Mouse (Mus musculus) embryonic facial prominence, embryonic 15.5 days (tissue): ENCODE data around the gene Mad1l1. TPM values are rescaled to one million over a fixed set of nuclear protein-coding genes. Genes with fewer than 3 reads are reported as not detected.

Experiments used
- ATAC-seq: fragments of 200-750 bp; cut with Nextera tagmentation; 2 replicates; pipeline ENCODE4 v1.8.0; 2017; ENCODE audit warnings: low read depth, moderate TSS enrichment; ENCODE audit not compliant: insufficient number of reproducible peaks, low FRiP score, low TSS enrichment
- H3K27ac ChIP-seq: fragments of 300-500 bp; sonication (generic); replicated peaks from 2 replicates; pipeline ENCODE4 v1.5.1; 2015; ENCODE audit warnings: mild to moderate bottlenecking, inconsistent platforms
- H3K27me3 ChIP-seq: fragments of 300-500 bp; sonication (generic); 2 replicates; pipeline ENCODE4 v1.6.1; 2015; ENCODE audit warnings: inconsistent platforms
- H3K36me3 ChIP-seq: fragments of 300-500 bp; sonication (generic); 2 replicates; pipeline ENCODE4 v1.6.1; 2015; ENCODE audit warnings: mild to moderate bottlenecking, inconsistent platforms
- H3K4me1 ChIP-seq: fragments of 300-500 bp; sonication (generic); 2 replicates; pipeline ENCODE4 v1.6.1; 2015; ENCODE audit warnings: inconsistent platforms
- H3K4me2 ChIP-seq: fragments of 300-500 bp; sonication (generic); replicated peaks from 2 replicates; pipeline ENCODE4 v1.6.1; 2015; ENCODE audit warnings: mild to moderate bottlenecking, inconsistent platforms
- H3K4me3 ChIP-seq: fragments of 300-500 bp; sonication (generic); replicated peaks from 2 replicates; pipeline ENCODE4 v1.5.1; 2015; ENCODE audit warnings: mild to moderate bottlenecking, inconsistent platforms
- H3K9ac ChIP-seq: fragments of 300-500 bp; sonication (generic); 2 replicates; pipeline ENCODE4 v1.6.1; 2015; ENCODE audit warnings: inconsistent platforms
- H3K9me3 ChIP-seq: fragments of 300-500 bp; sonication (generic); replicated peaks from 2 replicates; pipeline ENCODE4 v1.6.1; 2016; ENCODE audit warnings: inconsistent platforms
- WGBS: fragments of 180-500 bp; shearing (Covaris S2); methylation state at CpG from one replicate; pipeline ENCODE4 v1.1.7; 2015; 5-methylcytosine and 5-hydroxymethylcytosine counted together
- polyA plus RNA-seq: library from polyadenylated mRNA; unstranded; fragments of >200 nt; fragmentation: Nextera tagmentation; extraction: Ambion mirVana; gene quantifications from 2 replicates; pipeline ENCODE4 v1.2.1, GENCODE M21; 2015

Gene Mad1l1
- polyA plus RNA-seq, 1 experiment from 2014 or later: 48.2 TPM

GRCm38 (mm10) chr5:140042002-140042611 lies 279.2 kb downstream of the Mad1l1 start:
- Histone ChIP-seq H3K4me1 (peaks cover 23% of the 10 kb centered on the region), H3K9ac (no peak overlapping the region), H3K36me3 (no peaks in the 10 kb centered on the region), H3K9me3 (no peaks in the 10 kb centered on the region), H3K27ac (no peak overlapping the region), H3K4me2 (no peak overlapping the region), H3K27me3 (no peaks in the 10 kb centered on the region), H3K4me3 (no peak overlapping the region)
- ATAC-seq: no peak
- 83% methylated on average over 3 of the region's 3 CpGs for WGBS

GRCm38 (mm10) chr5:140041055-140041454 lies 280.3 kb downstream of the Mad1l1 start:
- WGBS: 60% methylated on average over 3 of the region's 3 CpGs
- no peak overlapping the region for H3K4me2 ChIP-seq
- no peak overlapping the region for H3K27ac ChIP-seq
- H3K27me3 ChIP-seq: no peaks in the 10 kb centered on the region
- no peak for ATAC-seq
- H3K9me3 ChIP-seq: no peaks in the 10 kb centered on the region
- H3K4me1 ChIP-seq: peaks cover 23% of the 10 kb centered on the region
- no peak overlapping the region for H3K4me3 ChIP-seq
- no peaks in the 10 kb centered on the region for H3K36me3 ChIP-seq
- no peak overlapping the region for H3K9ac ChIP-seq

- no peak for ATAC-seq
- WGBS: 80% methylated on average over 6 of the region's 6 CpGs
These were observed 283.6 kb downstream of the Mad1l1 start for GRCm38 (mm10) chr5:140037587-140038233.

GRCm38 (mm10) chr5:140035641-140036040 lies 285.7 kb downstream of the Mad1l1 start:
- H3K27ac ChIP-seq: no peak overlapping the region
- H3K9me3 ChIP-seq: no peaks in the 10 kb centered on the region
- no peaks in the 10 kb centered on the region for H3K4me1 ChIP-seq
- WGBS: 52% methylated on average over 3 of the region's 3 CpGs
- no peak overlapping the region for H3K4me3 ChIP-seq
- no peak for ATAC-seq
- no peaks in the 10 kb centered on the region for H3K36me3 ChIP-seq
- no peak overlapping the region for H3K9ac ChIP-seq
- H3K27me3 ChIP-seq: no peaks in the 10 kb centered on the region
- no peak overlapping the region for H3K4me2 ChIP-seq

More at GRCm38 (mm10) chr5:140037587-140038233, 283.6 kb downstream of the Mad1l1 start:
- H3K4me3 ChIP-seq: no peak overlapping the region
- H3K27me3 ChIP-seq: no peaks in the 10 kb centered on the region
- H3K27ac ChIP-seq: no peak overlapping the region
- H3K4me2 ChIP-seq: no peak overlapping the region
- no peaks in the 10 kb centered on the region for H3K9me3 ChIP-seq
- H3K4me1 ChIP-seq: peaks cover 15% of the 10 kb centered on the region
- H3K36me3 ChIP-seq: no peaks in the 10 kb centered on the region
- H3K9ac ChIP-seq: no peak overlapping the region

- no peaks in the 10 kb centered on the region for H3K27me3 ChIP-seq
These were observed 286.4 kb downstream of the Mad1l1 start for GRCm38 (mm10) chr5:140035025-140035330.

GRCm38 (mm10) chr5:140034300-140035024 lies 286.9 kb downstream of the Mad1l1 start:
- H3K27ac ChIP-seq: no peak overlapping the region
- no peaks in the 10 kb centered on the region for H3K4me1 ChIP-seq
- H3K9ac ChIP-seq: no peak overlapping the region
- H3K27me3 ChIP-seq: no peaks in the 10 kb centered on the region
- no peak for ATAC-seq
- 91% methylated on average over 5 of the region's 5 CpGs for WGBS
- H3K4me2 ChIP-seq: no peak overlapping the region
- no peaks in the 10 kb centered on the region for H3K9me3 ChIP-seq
- no peaks in the 10 kb centered on the region for H3K36me3 ChIP-seq
- no peak overlapping the region for H3K4me3 ChIP-seq

More at GRCm38 (mm10) chr5:140035025-140035330, 286.4 kb downstream of the Mad1l1 start:
- Histone ChIP-seq H3K27ac (no peak overlapping the region), H3K4me3 (no peak overlapping the region), H3K9me3 (no peaks in the 10 kb centered on the region), H3K9ac (no peak overlapping the region), H3K4me2 (no peak overlapping the region), H3K36me3 (no peaks in the 10 kb centered on the region), H3K4me1 (no peaks in the 10 kb centered on the region)
- 46% methylated on average over 1 of the region's 1 CpGs for WGBS
- no peak for ATAC-seq

- Histone ChIP-seq H3K9ac (no peak overlapping the region), H3K4me1 (no peaks in the 10 kb centered on the region), H3K4me2 (no peak overlapping the region), H3K9me3 (no peaks in the 10 kb centered on the region), H3K4me3 (no peak overlapping the region), H3K27me3 (no peaks in the 10 kb centered on the region), H3K27ac (no peak overlapping the region), H3K36me3 (no peaks in the 10 kb centered on the region)
- ATAC-seq: no peak
- WGBS: 88% methylated on average over 4 of the region's 4 CpGs
These were observed 295.0 kb downstream of the Mad1l1 start for GRCm38 (mm10) chr5:140026366-140026765.

- ATAC-seq: no peak
- WGBS: 98% methylated on average over 2 of the region's 2 CpGs
These were observed 296.1 kb downstream of the Mad1l1 start for GRCm38 (mm10) chr5:140025301-140025700.

GRCm38 (mm10) chr5:140023941-140024500 lies 297.3 kb downstream of the Mad1l1 start:
- H3K27ac ChIP-seq: no peak overlapping the region
- no peaks in the 10 kb centered on the region for H3K36me3 ChIP-seq
- H3K9me3 ChIP-seq: no peaks in the 10 kb centered on the region
- 44% methylated on average over 3 of the region's 3 CpGs for WGBS
- H3K4me3 ChIP-seq: no peak overlapping the region
- no peak for ATAC-seq
- no peak overlapping the region for H3K9ac ChIP-seq
- H3K4me1 ChIP-seq: no peaks in the 10 kb centered on the region
- no peak overlapping the region for H3K4me2 ChIP-seq
- H3K27me3 ChIP-seq: no peaks in the 10 kb centered on the region

More at GRCm38 (mm10) chr5:140025301-140025700, 296.1 kb downstream of the Mad1l1 start:
- Histone ChIP-seq H3K27ac (no peak overlapping the region), H3K4me2 (no peak overlapping the region), H3K36me3 (no peaks in the 10 kb centered on the region), H3K9me3 (no peaks in the 10 kb centered on the region), H3K9ac (no peak overlapping the region), H3K27me3 (no peaks in the 10 kb centered on the region), H3K4me1 (no peaks in the 10 kb centered on the region), H3K4me3 (no peak overlapping the region)

- Histone ChIP-seq H3K9ac (no peak overlapping the region), H3K4me1 (no peaks in the 10 kb centered on the region), H3K27me3 (no peaks in the 10 kb centered on the region), H3K4me3 (no peak overlapping the region), H3K9me3 (no peaks in the 10 kb centered on the region), H3K36me3 (no peaks in the 10 kb centered on the region), H3K27ac (no peak overlapping the region), H3K4me2 (no peak overlapping the region)
- no peak for ATAC-seq
- 67% methylated on average over 6 of the region's 6 CpGs for WGBS
These were observed 298.5 kb downstream of the Mad1l1 start for GRCm38 (mm10) chr5:140022861-140023260.

GRCm38 (mm10) chr5:140021755-140022154 lies 299.6 kb downstream of the Mad1l1 start:
- Histone ChIP-seq H3K27me3 (no peaks in the 10 kb centered on the region), H3K9ac (no peak overlapping the region), H3K4me3 (no peak overlapping the region), H3K4me2 (no peak overlapping the region), H3K9me3 (no peaks in the 10 kb centered on the region), H3K27ac (no peak overlapping the region), H3K36me3 (no peaks in the 10 kb centered on the region), H3K4me1 (no peaks in the 10 kb centered on the region)
- ATAC-seq: no peak
- whole genome bisulfite sequencing: 74% methylated on average over 10 of the region's 10 CpGs
